Mouse (Mus musculus) yolk sac, embryonic 10.5 days (tissue): ENCODE data around the gene Hsd3b7.
A peak's percentile ranks its signal among the peaks of the same experiment; 100 is the strongest.
"Not testable (repeated sequence)": the region's sequence is repeated elsewhere in the genome, so short reads cannot be mapped to it uniquely, and the experiment has no call there.

Source experiments
- DNase-seq: peaks from one replicate; pipeline ENCODE4 v3.0.0-alpha.2; 2017; ENCODE audit warnings: low spot score

The Hsd3b7 gene

DNA sequence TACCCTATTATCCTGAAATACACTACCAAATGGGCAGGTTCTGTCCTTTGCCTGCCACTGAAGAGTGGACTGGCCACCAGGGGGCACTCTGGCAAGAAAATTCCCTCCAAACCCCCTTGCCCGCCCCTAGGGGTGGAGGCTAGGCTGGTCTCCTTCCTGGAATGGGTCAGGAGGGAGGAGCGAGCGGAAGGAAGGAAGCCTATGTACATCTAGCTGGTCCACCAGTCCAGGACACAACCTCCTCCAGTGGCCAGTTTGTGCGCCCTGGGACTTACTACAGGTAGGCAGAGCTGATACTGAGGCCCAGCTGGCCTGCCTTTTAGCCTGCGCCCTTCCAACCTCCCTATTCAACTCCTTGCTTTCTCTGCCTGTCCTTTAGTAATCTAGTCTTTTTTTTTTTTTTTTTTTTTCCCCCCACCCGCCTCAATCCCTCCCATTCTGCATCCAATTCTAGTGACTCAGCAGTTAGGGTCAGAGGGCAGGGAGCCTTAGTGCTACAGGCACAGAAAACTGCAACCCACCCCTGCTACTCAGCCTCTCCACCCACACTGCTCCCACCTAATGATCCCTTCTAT is at the start of gene Hsd3b7:
Gene Hsd3b7 (plus strand): TSS at position 170 of the 575 bp plus-strand sequence.
- peak; percentile 91 for DNase-seq

DNA sequence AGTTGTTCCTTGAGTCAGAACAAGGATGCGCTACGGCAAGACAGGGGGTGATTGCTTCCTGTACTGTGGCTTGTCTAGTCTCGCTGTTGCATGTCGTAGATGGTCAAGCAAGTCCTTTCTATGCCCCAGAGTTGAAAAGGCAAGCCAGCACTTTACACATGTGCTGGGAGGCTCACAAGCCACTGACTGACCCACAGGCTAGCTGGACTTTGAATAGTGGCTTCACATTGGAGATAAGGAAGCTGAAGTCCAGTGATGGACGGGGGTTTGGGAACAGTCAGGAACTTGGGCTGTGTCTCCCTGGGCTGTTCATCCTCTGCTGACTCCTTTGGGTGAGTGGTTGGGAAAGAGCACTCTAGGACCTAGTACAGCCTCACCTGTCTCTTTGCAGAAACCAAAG is 48.8 kb upstream of the Hsd3b7 start:
- DNase-seq, result peak; percentile 62

DNA sequence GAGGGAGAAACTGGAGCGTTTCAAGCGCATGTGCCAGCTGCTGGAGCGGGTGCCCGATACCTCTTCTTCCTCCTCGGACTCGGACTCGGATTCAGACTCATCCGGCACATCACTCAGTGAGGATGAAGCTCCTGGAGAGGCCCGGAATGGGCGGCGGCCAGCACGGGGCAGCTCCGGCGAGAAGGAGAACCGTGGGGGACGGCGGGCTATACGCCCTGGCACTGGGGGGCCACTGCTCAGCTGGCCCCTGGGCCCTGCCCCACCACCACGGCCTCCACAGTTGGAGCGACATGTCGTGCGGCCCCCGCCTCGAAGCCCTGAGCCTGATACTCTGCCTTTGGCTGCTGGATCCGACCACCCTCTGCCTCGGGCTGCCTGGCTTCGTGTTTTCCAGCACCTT is 48.3 kb upstream of the Hsd3b7 start:
- DNase-seq, result no peak

DNA sequence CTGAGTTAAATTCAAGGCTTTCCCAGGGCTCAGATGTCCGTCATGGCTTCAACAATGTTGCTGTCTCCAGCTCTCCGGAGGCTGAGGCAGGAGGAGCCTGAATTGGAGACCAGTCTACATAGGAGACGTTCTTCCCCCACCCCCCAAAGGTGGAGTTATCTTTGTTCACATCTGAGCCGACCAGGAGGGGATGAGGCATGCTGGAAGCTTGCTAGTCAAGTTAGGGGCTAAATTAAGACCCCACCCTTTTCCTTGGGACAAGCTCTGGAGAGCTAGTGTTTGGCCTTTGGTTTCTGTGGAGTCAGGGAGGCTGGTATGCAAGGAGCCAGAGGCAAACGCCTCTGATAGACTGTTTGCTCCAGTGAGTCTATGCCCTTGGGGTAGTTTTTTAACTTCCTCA is 47.2 kb upstream of the Hsd3b7 start:
- no peak for DNase-seq

DNA sequence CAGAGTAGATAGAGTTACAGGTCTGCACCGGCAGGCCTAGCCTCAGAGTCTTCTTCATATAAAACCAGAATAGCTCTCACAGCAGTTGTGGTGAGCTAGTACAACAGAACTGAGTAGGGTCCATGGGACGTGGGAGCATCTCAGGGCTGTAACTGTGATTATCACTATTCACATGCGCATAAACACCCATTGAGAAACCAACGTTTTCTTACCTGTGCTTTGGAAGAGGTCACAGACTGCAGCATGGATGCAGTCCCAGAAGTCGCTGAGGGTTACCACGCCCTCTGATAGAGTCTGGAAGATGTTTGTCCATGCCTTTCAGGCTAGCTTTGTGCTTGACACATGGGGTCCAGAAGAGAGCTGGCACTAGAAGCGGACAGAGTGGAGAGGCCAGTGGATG is 46.7 kb upstream of the Hsd3b7 start:
- no peak for DNase-seq

DNA sequence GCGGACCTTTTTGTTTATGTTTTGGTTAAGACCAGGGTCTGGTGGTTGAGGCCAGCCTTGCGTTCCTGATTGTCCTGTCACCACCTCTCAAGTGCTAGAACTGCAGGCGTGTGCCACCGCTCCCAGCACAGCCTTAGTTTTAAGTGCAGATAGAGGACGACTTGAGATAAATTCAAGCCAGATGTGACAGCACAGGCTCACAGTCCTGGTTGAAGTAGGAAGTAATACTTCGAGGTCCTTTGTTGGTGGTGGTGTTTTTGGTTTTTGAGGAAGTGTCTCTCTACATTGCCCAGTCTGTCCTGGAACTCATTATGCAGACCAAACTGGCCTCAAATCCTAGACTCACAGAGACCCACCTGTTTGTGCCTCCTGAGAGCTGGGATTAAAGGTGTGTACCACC is 40.7 kb upstream of the Hsd3b7 start:
- DNase-seq, result no peak

DNA sequence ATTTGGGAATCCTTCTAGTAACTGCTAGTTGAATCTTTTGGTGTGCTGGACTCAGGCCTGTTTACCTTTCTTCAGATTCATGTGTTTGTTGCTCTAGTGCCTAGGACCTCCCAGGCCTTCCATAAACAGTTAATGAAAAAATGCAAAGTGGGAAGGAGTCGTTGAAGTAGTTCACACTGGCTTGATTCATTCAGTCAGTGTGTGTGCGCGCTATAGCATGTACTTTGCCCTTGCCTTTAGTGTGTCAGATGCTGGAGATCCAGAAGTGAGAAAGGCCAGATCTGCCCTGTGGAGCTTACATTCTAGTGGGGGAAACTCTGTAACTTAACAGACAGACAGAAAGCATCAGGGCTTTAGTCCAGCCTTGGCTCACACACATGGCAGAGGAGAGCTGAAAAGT is 39.9 kb upstream of the Hsd3b7 start:
- peak; percentile 62 for DNase-seq

DNA sequence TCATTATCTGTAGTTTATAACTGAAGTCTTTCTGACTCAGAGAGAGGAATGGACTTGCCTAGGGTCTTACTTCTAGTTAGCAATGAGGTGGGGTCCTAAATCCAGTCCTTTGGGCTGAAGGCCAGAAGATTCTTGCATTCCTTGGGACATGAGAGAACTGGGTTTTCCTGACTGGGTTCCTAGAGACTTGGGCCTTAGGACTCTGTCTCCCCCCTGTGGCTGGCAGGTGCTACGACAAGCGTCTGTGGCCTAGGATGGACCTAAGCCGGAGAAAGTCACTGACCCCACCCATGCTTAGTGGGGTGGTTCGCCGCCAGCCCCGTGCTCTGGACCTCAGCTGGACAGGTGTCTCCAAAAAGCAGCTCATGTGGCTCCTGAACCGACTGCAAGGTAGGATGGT is 39.4 kb upstream of the Hsd3b7 start:
- peak; percentile 66 for DNase-seq

DNA sequence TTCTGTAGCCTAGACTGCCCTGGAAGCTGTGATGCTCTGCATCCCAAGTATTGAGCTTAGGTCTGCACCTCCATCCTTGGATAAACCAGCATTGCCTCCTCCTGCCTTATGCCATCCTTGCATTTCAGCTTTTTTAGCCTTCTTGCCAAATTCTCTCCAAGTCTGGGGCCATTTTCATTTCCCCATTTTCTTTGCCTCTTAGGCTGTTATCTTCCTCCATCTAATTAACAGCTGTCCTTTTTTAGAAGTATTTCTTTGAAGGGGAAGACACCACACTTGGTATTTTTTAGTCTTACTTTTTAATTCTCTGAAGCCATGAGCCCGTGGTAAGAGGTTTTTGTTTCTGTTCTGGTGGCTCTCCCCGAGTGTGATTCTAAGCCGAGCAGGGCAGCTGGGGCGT is 36.8 kb upstream of the Hsd3b7 start:
- no peak for DNase-seq

DNA sequence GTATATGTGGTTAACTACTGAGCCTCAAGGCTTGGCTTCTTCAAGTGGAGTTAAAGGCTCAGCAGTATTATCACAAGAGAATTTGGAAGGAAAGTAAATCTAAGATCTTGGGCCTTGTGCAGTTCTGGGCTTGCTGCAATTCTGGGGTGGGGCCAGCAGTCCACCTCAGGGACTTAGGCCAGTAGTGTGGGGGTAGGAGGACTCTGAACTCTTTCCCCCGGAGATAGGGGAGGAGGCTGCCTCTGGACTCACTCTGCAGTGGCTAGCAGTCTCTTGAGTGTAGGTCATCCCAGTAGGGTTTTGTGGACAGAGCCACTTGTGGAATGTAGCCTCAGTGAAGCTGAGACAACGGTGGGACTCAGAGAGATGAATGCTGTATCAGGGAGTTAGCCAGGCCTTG is 34.6 kb upstream of the Hsd3b7 start:
- peak; percentile 82 for DNase-seq

DNA sequence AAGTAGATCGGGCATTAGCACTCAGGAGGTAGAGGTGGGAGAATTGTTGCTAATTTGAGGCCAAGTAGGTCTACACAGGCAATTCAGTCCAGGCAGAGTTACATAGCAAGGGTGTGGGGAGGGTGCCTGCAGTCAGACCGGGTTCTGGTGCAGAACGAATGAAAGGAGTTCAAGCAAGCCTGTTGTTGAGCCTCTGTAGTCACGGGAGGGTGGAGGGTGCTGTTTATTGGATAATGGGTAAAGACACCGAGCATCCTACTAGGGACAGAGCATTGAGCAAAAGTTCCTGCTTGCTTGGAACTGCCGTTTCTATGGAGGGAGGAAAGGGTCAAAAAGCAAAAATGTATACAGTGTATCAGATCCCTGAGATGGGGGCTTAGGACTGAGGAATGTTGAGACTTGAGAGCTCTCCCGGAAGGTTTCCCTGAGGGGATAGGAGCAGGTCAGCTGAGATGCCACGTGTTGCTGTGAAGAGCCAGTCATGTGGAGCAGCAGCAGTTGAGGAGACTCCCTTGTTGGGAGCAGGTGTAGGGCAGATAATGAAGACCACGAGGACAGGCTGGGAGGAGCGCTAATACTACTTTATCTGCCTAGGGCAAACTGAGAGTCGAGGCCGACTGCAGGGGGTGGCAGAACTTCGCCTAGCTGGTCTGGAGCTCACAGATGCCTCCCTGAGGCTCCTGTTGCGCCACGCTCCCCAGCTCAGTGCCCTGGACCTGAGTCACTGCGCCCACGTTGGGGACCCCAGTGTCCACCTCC is 33.4 kb upstream of the Hsd3b7 start:
- DNase-seq, result peak; percentile 62

DNA sequence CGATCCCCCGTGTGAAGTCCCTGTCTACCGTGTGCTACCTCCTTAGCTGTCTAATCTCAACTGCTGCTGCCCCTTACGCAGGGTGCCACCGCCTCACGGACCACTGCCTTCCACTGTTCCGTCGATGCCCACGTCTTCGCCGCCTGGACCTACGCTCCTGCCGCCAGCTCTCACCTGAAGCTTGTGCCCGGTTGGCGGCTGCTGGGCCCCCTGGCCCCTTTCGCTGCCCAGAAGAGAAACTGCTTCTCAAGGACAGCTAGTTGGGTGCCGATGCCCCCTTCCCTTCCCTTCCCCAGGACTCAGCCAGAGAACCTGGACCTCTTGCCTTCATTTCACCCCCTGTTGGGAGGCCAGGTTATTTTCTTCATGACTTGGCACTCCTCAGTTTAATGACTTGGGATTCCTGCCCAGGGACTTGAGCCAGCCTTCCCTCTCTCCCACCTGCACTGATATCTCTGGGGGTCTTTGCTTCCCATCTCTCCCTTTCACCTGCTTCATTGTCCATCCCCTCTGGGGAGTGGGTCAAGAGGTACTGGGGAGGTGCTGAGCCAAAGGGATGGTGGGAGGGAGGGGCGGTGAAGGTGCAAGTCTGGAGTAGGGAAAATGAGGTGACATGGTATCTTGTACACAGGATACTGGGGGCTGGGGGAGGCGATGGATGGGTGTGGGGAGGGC is 32.6 kb upstream of the Hsd3b7 start:
- no peak for DNase-seq

DNA sequence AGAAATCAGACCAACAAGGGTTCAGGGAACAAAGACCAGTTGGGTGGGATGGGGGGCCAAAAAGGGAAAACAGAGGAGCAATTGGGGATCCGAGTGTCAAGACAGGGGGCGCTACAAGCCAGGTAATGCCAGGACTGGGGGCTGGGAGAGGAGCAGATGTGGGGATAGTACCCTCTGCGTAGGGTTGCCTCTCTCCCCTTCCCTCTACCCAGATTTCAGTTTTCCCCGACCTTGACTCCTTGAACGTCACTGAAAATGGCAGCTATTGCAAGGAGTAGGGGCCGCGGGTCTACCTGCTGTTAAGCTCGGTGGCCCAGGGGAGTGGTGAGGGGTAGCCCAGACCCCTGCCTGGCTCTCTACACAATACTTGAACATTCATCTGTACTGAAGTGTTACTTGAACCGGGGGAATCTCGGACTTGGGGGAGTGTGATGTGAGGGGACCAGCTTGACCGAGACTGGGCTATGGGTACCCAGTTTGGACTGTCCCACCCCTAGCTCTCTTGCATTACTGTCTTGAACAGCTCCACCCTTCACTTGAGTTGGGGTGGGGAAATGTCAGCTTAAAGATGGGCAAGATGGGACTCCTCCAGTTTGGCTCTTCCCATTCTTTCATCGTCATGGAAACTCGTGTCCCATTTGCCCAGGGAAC is 31.9 kb upstream of the Hsd3b7 start:
- DNase-seq, result no peak

DNA sequence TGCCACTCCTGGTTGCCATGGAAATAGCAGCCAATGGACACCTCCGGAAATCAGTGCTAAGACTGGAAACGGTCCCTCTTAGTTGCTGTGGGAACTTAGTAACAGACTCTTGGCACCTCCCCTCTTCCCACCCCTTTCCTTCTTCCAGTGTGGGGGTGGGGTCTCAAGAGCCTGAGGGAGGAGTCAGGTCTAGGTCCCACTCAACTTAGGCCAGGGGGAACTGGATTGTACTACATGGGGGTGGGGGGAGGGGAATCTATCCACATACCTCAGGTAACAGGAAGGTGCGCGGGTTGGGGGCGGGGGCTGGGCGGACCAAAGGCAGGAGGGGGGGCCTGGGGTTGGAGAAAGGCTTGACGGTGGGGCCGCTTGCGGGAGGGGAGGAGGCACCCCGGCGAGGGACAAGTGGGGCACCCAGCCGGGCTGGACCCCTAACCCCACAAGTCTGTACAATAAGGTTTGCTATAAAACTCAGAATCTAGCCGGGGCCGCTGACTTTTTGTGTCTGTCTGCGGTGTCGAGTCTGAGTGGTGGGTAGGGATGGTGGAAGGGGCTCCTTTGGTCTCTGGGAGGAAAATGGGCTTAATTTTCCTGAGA is 31.3 kb upstream of the Hsd3b7 start:
- peak; percentile 95 for DNase-seq

DNA sequence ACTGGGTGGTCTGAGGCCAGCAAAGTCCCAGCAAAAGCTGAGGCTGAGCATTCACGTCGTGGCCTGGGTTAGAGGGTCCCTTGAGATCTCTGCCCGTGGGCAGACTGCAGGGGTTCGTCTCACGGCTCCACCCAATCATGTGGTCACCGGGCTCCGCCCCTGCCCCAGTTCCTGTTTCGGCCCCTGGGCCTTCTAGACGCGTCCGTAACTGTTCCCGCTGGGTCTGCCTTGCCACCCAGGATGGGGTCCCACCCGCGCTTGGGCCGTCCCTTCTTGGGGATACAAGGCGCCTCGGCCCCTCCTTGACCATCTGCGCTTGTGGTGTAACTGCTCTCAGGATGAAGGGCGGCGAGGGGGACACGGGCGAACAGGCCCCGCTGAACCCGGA is 30.8 kb upstream of the Hsd3b7 start, which contains the start of gene Orai3:
Gene Orai3 (plus strand): TSS at position 165 of the 388 bp plus-strand sequence.
- peak; percentile 90 for DNase-seq

DNA sequence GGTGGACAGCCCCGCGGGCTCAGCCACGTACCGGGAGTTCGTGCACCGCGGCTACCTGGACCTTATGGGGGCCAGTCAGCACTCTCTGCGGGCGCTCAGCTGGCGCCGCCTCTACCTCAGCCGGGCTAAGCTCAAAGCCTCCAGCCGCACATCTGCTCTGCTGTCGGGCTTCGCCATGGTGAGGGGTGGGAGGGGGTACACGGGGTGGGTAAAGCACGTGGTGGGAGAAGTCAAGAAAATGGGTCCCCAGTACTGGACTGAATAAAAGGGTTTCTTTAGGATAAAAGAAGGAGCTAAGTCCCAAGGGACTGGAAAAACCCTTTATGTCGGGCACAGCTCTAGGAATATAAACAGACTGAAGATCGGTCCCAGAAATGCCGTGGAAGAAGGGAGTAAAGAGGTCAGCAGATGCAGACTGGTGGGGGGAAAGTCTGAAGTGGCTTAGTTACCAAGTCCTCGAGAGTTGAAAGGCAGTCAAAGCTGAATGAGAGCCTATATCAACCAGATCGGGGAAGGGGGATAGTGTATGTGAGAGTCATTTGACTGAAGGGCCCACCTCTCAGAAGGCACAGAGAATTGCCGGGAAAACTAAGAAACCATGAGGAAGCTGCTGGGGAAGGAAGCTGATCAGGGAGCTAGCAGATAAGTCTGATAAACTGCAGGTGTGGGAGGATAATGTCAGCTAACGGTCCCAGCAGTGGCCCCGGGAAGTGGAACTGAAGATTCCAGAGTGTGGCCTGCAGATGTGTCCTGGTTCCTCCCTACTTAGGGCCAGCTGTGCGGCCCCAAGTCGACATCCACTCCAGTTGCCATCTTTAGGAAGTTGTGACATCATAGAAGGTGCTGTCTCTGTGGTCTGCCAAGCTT is 30.1 kb upstream of the Hsd3b7 start:
- no peak for DNase-seq

DNA sequence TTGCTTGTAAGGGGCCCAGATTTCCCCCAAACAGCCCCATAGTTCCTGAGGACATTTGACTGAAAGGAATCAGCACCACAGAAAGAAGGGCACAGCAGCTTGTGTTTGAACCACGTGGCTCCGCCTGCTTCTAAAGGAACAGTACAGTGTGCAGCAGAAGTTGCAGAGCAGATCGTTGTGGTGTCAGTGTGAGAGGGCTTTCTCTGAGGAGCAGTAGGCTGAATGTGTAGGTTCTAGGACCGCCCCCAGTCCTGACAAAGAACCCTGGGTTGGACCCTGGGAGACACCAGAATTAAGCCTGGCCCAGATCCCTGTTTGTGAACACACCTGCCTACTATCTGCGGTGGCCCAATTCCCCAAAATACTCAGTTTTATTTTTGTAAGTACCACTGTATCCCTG is 29.1 kb upstream of the Hsd3b7 start:
- DNase-seq, result no peak

DNA sequence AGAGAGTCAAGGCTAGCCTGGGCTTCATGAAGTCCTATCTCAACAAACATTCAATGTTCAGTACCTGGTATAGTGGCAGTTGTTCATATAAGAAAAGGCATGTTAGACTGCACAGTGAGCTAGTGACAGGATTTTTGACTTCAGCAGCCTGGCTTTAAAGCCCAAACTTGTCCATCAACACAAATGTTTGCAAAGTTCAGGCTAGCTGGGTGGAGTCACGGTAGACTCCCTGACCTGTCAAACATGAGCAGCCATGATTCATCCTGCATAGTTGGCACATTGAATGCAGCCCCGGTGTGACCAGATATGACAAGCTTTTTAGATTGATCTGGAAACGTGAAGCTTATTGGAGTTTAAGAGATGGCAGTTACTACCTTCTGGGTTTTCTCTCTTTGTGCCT is 28.3 kb upstream of the Hsd3b7 start:
- no peak for DNase-seq

DNA sequence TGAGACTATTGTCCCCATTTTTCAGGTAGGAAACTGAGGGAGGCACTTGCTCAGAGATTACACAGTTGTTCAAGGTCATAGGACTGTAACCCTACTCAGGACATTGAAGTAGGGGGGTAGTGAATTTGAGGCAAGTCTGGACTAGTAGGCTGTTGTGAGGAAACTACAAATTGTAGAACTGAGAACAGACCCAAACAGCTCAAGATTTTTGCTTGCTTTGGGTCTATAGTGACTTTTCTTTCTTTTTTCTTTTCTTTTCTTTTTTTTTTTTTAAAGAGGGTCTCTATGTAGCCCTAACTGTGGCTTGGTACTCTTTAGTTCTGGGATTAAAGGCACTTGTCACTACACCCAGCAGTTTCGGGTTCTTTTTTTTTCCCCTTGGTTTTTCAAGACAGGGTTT is 27.8 kb upstream of the Hsd3b7 start:
- no peak for DNase-seq

DNA sequence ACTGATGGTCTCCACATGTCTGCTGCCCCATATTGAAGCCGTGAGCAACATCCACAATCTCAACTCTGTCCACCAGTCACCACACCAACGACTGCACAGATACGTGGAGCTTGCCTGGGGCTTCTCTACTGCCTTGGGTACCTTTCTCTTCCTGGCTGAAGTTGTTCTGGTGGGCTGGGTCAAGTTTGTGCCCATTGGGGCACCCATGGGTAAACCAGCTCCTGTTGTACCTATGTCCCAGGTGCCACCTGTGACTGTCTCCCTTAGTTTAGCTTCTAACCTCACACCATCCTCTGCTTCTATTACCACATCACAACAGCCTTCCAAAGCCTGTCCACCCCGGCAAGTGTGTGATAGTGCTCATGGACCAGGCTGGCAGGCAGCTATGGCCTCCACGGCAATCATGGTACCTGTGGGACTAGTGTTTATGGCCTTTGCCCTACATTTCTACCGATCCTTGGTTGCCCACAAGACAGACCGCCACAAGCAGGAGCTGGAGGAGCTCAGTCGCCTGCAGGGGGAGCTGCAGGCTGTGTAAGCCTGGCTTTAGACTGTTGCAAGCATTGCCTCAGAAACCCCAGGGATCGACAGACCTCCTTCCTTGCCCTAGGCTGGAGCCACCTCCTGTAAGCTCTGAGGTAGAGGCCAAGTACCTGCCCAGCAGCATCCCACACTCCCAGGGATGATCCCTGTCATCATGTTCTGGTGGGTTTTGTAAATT is 26.6 kb upstream of the Hsd3b7 start:
- peak; percentile 49 for DNase-seq

DNA sequence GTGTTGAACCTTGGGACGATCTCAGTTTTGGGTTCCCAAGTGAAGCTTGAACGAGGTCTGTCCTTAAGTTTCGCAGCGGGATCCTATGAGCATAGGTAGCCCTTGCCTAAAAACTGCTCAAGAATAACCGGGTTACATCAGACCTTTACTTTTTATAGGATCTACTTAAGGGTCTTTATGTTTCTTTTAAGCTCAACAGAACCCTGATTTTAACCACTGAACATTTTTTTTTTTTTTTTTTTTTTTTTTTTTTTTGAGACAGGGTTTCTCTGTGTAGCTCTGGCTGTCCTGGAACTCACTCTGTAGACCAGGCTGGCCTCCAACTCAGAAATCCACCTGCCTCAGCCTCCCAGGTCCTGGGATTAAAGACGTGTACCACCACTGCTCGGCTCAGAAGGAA is 24.6 kb upstream of the Hsd3b7 start:
- not testable (repeated sequence) for DNase-seq
